Mouse (Mus musculus): Measurements from ENCODE around the gene Exoc6b. TPM values are rescaled to one million over a fixed set of nuclear protein-coding genes. Genes with fewer than 3 reads are reported as not detected.

The Exoc6b gene
- polyA plus RNA-seq, 1 experiment from 2014 or later: 44.1 TPM

DNA sequence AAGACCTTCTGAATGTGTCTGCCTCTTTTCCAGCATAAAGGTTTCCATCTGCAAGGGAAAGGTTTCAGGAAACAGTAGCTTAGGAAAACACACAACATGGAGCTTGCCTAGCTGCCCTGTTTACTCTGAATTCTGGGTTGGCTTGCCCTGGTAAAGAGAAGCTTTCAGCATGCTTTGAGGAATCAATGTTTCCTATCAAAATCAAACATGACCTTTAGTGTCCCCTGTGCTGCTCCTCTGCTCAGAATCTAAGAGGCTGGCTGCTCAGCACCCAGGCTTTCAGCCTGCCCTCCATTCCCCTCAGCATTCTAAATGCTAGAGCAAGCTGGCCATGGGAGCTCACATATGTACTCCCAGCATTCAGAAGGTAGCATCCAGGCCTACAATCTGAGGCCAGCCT, 228.2 kb downstream of the Exoc6b start:
- no peaks in the 10 kb centered on the region for H3K4me1 ChIP-seq
- no peaks in the 10 kb centered on the region for H3K9me3 ChIP-seq
- 0 out of 2 replicates have a peak, but pooled peaks cover 2% of the 10 kb centered on the region for H3K36me3 ChIP-seq
- H3K9ac ChIP-seq: no peak overlapping the region
- H3K27me3 ChIP-seq (replicated peaks): no peaks in the 10 kb centered on the region
- no peak overlapping the region for H3K27ac ChIP-seq
- H3K4me2 ChIP-seq (replicated peaks): no peak overlapping the region
- no peak overlapping the region for H3K4me3 ChIP-seq
- ATAC-seq (ENCODE audit: low FRiP score, low read depth): no peak

DNA sequence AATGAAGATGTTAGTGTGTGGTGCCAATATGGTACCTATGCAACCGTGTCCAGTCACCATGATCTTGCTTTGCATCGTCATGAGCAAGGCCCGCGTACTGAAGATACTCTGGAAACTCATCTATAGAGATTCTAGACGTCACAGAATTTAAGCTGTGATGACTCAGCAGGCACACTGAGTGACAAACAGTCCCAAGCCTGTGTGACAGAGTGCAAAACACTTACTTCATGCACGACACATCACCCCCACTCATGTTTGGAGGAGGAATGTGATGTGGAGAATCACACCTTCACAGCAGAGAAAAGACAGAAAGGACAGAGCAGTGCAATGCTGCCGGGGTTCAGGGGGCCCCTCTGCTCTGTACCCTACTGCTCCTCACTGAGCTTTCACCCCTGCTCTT, 261.8 kb downstream of the Exoc6b start:
- Histone ChIP-seq H3K36me3 (no peaks in the 10 kb centered on the region), H3K9me3 (no peaks in the 10 kb centered on the region), H3K9ac (no peak overlapping the region), H3K27ac (no peak overlapping the region), H3K4me1 (no peaks in the 10 kb centered on the region), H3K4me3 (no peak overlapping the region), H3K4me2 (replicated peaks) (no peak overlapping the region), H3K27me3 (replicated peaks) (no peaks in the 10 kb centered on the region)
- ATAC-seq (ENCODE audit: low FRiP score, low read depth): no peak
- 90% methylated on average over 7 of the region's 7 CpGs for WGBS

DNA sequence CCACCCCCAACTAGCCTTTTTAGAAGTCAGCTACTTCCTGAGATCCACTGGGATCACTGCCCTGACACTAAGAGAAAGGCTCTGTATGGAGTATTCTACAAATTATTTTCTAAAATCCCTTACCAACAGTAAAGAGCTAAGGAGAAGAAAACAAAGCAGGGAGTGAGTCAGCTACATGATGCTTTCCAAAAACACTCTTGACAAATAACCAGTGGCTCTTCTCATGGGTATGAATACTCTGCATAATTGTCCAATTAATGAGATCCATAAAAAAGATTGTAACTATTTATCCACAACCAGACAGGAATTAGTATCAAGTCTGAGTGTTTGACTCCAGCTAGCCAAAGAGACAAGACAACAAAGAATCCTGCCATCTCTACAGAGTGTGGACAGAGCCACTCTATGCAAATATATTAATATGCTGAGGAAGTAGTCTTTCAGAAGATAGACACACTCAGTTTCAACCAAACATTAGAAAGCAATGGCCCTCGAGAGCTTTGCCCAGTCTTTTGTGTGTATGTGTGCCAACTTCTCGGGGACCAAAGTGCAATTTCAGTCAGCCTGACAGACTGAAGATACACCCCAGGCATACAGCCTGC, 263.1 kb downstream of the Exoc6b start:
- WGBS: 73% methylated on average over 2 of the region's 2 CpGs
- Histone ChIP-seq H3K27me3 (replicated peaks) (no peaks in the 10 kb centered on the region), H3K27ac (no peak overlapping the region), H3K4me1 (no peaks in the 10 kb centered on the region), H3K9me3 (no peaks in the 10 kb centered on the region), H3K36me3 (no peaks in the 10 kb centered on the region), H3K9ac (no peak overlapping the region), H3K4me2 (replicated peaks) (no peak overlapping the region), H3K4me3 (no peak overlapping the region)
- ATAC-seq (ENCODE audit: low FRiP score, low read depth): no peak

DNA sequence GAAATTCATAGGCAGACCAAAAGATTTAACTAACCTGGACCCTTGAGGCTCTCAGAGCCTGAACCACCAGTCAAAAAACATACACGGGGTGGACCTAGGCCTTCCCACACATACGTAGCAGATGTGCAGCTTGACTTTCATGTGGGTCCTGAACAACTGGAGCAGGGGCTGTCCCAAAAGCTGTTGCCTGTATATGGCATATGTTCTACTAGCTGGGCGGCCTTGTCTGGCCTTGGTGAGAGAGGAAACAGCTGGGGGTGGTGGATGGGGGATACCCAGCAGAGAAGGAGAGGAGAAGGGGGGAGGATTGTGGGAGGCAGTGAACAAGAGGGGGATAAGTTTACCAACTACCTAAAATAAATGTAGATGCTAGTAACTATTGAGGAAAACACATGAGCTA, 270.6 kb downstream of the Exoc6b start:
- no peaks in the 10 kb centered on the region for H3K27me3 ChIP-seq (replicated peaks)
- no peak overlapping the region for H3K9ac ChIP-seq
- H3K4me2 ChIP-seq (replicated peaks): no peak overlapping the region
- 85% methylated on average over 3 of the region's 3 CpGs for WGBS
- H3K9me3 ChIP-seq: no peaks in the 10 kb centered on the region
- H3K4me1 ChIP-seq: no peaks in the 10 kb centered on the region
- H3K4me3 ChIP-seq: no peak overlapping the region
- H3K27ac ChIP-seq: no peak overlapping the region
- no peak for ATAC-seq (ENCODE audit: low FRiP score, low read depth)
- no peaks in the 10 kb centered on the region for H3K36me3 ChIP-seq

DNA sequence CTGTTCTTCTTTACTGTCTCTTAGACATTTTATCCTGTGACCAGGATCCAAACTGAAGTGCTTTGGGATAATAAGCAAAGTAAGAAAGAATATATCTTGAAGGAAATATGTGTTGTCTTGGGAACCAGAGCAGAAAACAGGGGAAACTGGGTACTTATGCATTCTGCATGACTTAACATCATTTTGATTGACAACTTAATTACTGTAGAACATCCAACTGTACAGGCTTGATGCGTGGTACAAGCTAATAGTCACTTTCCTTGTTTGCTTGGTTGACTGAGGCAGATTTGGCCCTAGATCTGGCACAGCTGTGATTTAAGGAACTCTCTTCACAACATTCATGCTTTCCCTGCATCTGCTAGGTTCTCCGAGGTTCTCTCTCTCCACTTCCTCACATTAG, 285.3 kb downstream of the Exoc6b start:
- no peaks in the 10 kb centered on the region for H3K36me3 ChIP-seq
- no peak overlapping the region for H3K4me3 ChIP-seq
- ATAC-seq (ENCODE audit: low FRiP score, low read depth): no peak
- no peak overlapping the region for H3K27ac ChIP-seq
- no peak overlapping the region for H3K9ac ChIP-seq
- 75% methylated on average over 2 of the region's 2 CpGs for WGBS
- H3K27me3 ChIP-seq (replicated peaks): no peaks in the 10 kb centered on the region
- peaks cover 6% of the 10 kb centered on the region for H3K4me1 ChIP-seq
- H3K4me2 ChIP-seq (replicated peaks): no peak overlapping the region
- H3K9me3 ChIP-seq: no peaks in the 10 kb centered on the region

DNA sequence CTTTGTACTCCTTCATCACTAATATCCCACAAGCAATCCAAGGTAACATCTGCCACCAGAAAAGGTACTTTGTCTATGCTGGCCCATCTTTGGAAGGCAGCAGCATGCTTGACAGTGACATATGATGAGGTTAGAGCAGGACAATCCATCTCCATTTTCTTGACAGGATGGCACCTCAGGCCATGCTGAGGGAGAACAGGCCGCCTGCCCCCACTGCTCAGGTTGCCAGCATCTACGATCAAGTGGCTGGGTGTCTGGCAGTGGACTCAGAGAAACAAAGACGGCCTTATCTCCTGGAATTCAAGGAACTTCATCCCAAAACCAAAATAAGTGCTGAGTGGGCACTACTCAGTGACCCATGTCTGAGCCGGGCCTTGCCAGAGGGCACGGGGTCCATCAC, 289.3 kb downstream of the Exoc6b start:
- H3K4me2 ChIP-seq (replicated peaks): no peak overlapping the region
- H3K9ac ChIP-seq: no peak overlapping the region
- no peaks in the 10 kb centered on the region for H3K27me3 ChIP-seq (replicated peaks)
- no peak overlapping the region for H3K27ac ChIP-seq
- H3K4me3 ChIP-seq: no peak overlapping the region
- 30% methylated on average over 5 of the region's 5 CpGs for WGBS
- H3K4me1 ChIP-seq: peaks cover 6% of the 10 kb centered on the region
- no peaks in the 10 kb centered on the region for H3K36me3 ChIP-seq
- no peak for ATAC-seq (ENCODE audit: low FRiP score, low read depth)
- no peaks in the 10 kb centered on the region for H3K9me3 ChIP-seq

DNA sequence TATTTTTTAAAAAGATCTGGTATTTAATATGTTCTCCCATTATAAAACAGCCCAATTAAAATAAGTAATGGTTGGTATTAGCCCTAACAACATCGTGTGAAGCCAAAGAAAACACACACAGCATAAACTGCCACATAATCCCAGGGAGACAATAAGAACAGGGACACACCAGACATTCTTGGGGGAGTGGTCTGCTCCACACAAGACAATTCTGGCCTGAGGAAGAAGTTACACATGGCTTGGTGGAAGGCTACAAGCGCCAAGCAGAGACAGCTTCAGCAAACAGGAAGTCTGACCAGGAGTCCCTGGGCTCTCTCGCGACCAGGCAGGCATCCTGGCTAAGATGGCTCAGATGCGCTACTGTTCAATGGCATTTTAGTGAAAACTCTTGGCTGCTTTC, 290.3 kb downstream of the Exoc6b start:
- Histone ChIP-seq H3K4me1 (peaks cover 6% of the 10 kb centered on the region), H3K4me2 (replicated peaks) (no peak overlapping the region), H3K9me3 (no peaks in the 10 kb centered on the region), H3K4me3 (no peak overlapping the region), H3K27me3 (replicated peaks) (no peaks in the 10 kb centered on the region), H3K9ac (no peak overlapping the region), H3K36me3 (no peaks in the 10 kb centered on the region), H3K27ac (no peak overlapping the region)
- ATAC-seq (ENCODE audit: low FRiP score, low read depth): no peak
- 73% methylated on average over 5 of the region's 5 CpGs for WGBS

DNA sequence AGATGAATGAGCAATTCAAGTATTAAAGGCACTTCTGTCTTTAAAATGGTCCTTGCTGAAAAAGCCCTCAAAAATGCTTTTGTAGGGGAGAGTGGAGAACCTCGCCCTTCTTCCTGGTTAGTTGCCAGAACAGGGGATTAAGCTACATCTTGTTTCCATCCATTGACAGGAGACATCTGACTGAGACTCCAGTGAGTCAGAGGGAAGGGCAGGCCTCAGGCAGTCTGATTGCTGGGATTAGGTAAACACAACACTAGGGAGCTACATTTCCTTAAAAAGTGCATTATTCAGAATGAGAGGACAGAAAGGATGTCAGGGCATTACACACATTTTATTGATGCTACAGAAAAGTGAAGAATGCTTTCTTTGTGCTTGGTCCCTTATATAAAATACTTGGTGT, 293.4 kb downstream of the Exoc6b start:
- no peak overlapping the region for H3K4me3 ChIP-seq
- 81% methylated on average over 1 of the region's 1 CpGs for WGBS
- no peak for ATAC-seq (ENCODE audit: low FRiP score, low read depth)
- H3K4me1 ChIP-seq: peaks cover 6% of the 10 kb centered on the region
- no peaks in the 10 kb centered on the region for H3K9me3 ChIP-seq
- H3K36me3 ChIP-seq: no peaks in the 10 kb centered on the region
- H3K9ac ChIP-seq: no peak overlapping the region
- no peaks in the 10 kb centered on the region for H3K27me3 ChIP-seq (replicated peaks)
- no peak overlapping the region for H3K27ac ChIP-seq
- H3K4me2 ChIP-seq (replicated peaks): no peak overlapping the region

DNA sequence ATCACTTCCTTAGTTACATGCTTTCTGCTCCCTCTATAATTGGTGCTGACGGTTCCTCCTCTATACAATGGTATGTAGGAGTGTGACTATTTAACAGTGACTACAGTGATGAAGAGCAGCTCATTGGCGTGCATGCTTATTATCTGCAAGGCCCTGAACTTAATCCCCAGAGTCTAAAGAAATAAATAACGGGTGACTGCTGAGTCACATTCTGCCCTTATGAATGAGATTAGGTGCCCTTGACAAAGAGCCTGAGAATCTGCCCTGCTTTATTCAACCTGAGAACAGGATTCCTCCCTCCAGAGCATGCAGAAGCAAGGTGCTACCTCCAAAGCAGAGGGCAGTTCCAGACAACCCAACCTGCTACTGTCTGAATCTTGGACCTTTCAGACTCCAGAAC, 314.0 kb downstream of the Exoc6b start:
- 53% methylated on average over 3 of the region's 3 CpGs for WGBS
- no peak overlapping the region for H3K9ac ChIP-seq

DNA sequence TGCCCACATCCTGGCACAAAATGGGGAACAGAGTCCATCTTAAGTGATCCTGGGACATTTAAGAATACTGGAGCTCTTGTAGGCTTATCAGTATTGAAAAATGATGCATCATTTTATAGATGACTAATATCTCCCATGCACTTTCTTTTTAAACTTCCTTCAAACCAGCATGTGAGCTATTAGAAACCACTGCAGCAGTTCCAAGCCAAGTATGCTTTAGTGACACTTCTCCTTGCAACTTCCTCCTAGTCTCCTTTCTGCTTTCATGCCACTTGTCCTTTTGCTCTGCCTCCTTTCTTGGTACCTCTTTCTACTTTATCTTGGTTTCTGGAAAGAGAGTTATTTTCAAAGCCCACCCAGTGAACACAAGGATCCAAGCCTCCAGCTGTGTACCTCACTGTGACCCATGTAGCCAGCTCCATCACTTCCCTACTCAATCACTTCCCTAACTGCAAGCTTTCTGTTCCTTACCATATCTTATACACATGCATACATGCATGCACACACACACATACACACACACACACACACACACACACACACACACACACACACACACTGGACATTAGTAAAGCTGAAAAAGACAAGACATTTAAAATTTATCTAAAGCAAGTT, 316.4 kb downstream of the Exoc6b start:
- Histone ChIP-seq H3K36me3 (no peaks in the 10 kb centered on the region), H3K4me1 (no peaks in the 10 kb centered on the region), H3K4me3 (no peak overlapping the region), H3K9me3 (no peaks in the 10 kb centered on the region), H3K27me3 (replicated peaks) (no peaks in the 10 kb centered on the region), H3K27ac (no peak overlapping the region), H3K4me2 (replicated peaks) (no peak overlapping the region), H3K9ac (no peak overlapping the region)
- ATAC-seq (ENCODE audit: low FRiP score, low read depth): no peak

More for the DNA sequence above, 314.0 kb downstream of the Exoc6b start:
- Histone ChIP-seq H3K4me3 (no peak overlapping the region), H3K9me3 (no peaks in the 10 kb centered on the region), H3K4me2 (replicated peaks) (no peak overlapping the region), H3K27ac (no peak overlapping the region), H3K27me3 (replicated peaks) (no peaks in the 10 kb centered on the region), H3K4me1 (no peaks in the 10 kb centered on the region), H3K36me3 (no peaks in the 10 kb centered on the region)
- no peak for ATAC-seq (ENCODE audit: low FRiP score, low read depth)

DNA sequence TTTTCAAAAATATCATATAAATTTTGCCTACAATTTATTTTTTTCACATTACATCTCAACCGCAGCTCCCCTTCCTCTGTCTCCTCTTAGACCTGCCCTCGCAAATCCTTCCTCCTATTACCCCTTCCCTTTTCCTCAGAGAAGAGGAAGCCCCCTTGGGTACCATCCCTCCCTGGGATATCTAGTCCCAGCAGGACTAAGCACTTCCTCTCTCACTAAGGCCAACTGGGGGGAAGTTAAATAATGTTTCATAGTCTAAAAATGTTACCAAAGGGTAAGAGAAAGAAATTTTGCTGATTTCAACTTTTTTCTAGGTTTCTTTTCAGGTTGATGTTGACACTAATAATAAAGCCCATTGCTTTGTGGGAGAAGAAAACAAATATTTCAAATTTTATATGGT, 317.9 kb downstream of the Exoc6b start:
- no peaks in the 10 kb centered on the region for H3K4me1 ChIP-seq
- H3K27ac ChIP-seq: no peak overlapping the region
- H3K9ac ChIP-seq: no peak overlapping the region
- H3K4me3 ChIP-seq: no peak overlapping the region
- H3K36me3 ChIP-seq: no peaks in the 10 kb centered on the region
- no peaks in the 10 kb centered on the region for H3K27me3 ChIP-seq (replicated peaks)
- no peak for ATAC-seq (ENCODE audit: low FRiP score, low read depth)
- no peak overlapping the region for H3K4me2 ChIP-seq (replicated peaks)
- H3K9me3 ChIP-seq: no peaks in the 10 kb centered on the region
- 82% methylated on average over 2 of the region's 2 CpGs for WGBS

DNA sequence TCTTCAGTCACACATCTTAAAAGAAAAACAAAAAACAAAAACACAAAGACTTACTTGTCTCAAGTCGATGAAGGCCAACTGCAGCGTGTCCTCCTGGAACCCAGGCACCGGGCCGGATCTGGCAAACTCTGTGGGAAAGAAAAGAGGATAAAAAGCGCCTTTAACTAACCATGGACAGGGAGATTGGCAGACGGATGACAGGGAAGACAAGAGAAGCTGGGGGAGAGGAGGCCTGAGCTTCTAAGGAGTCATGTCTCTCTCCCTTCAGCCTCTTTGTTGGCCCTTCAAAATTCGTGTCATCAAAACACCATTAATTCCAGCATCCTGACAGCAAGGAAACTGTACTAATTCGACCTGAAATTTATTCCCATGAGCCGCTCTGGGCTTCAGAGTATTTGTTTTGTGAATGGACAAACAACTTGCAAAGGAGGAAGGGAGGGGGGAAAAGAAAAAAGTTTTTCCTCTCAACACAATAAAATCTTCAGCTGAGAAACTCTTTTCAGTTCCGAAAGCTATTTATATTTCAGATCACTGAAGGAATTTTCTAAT, 322.4 kb downstream of the Exoc6b start:
- Histone ChIP-seq H3K4me2 (replicated peaks) (no peak overlapping the region), H3K36me3 (no peaks in the 10 kb centered on the region), H3K9ac (no peak overlapping the region), H3K27ac (no peak overlapping the region), H3K4me3 (no peak overlapping the region), H3K27me3 (replicated peaks) (no peaks in the 10 kb centered on the region), H3K9me3 (no peaks in the 10 kb centered on the region), H3K4me1 (no peaks in the 10 kb centered on the region)
- 56% methylated on average over 10 of the region's 10 CpGs for WGBS
- ATAC-seq (ENCODE audit: low FRiP score, low read depth): no peak

DNA sequence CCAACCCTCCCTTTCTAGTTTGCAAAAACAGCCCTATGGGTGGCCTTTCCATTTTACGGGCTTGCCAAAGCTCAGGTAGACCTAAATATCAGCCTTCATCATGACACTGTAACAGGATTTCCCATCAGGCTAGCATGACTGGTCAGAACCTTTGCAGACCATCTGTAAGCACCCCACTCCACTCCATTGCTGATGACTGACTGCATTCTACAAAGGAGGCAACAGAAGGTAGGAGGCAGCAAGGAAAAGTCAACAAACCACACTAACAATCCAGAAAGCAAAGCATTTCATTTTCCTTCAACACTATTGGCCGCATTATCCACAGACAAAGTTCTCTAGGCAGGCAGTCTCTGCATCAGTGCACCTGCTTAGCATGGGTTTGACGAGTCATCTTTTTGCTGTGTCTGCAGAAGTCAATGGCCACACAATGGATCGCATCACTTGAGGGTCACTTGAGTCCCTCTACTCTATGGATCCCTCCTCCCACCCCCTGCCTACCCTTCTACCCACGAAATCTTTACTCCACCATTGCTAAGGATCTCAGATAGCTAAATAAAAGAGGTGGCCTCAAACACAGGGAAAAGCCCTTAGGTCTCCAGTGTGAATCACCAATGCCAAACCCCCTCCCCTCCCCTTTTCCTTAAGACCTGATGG, 323.0 kb downstream of the Exoc6b start:
- no peak overlapping the region for H3K4me2 ChIP-seq (replicated peaks)
- no peak overlapping the region for H3K27ac ChIP-seq
- no peaks in the 10 kb centered on the region for H3K4me1 ChIP-seq
- H3K36me3 ChIP-seq: no peaks in the 10 kb centered on the region
- no peak overlapping the region for H3K9ac ChIP-seq
- H3K27me3 ChIP-seq (replicated peaks): no peaks in the 10 kb centered on the region
- ATAC-seq (ENCODE audit: low FRiP score, low read depth): no peak
- no peaks in the 10 kb centered on the region for H3K9me3 ChIP-seq
- H3K4me3 ChIP-seq: no peak overlapping the region
- 73% methylated on average over 5 of the region's 5 CpGs for WGBS

Data from neural tube, embryonic 12.5 days (tissue).